Mouse (Mus musculus): Measurements from ENCODE around the gene Duoxa1. TPM values are rescaled to one million over a fixed set of nuclear protein-coding genes. Genes with fewer than 3 reads are reported as not detected.

Gene Duoxa1
- total and polyA plus RNA-seq, 3 experiments: not detected

DNA sequence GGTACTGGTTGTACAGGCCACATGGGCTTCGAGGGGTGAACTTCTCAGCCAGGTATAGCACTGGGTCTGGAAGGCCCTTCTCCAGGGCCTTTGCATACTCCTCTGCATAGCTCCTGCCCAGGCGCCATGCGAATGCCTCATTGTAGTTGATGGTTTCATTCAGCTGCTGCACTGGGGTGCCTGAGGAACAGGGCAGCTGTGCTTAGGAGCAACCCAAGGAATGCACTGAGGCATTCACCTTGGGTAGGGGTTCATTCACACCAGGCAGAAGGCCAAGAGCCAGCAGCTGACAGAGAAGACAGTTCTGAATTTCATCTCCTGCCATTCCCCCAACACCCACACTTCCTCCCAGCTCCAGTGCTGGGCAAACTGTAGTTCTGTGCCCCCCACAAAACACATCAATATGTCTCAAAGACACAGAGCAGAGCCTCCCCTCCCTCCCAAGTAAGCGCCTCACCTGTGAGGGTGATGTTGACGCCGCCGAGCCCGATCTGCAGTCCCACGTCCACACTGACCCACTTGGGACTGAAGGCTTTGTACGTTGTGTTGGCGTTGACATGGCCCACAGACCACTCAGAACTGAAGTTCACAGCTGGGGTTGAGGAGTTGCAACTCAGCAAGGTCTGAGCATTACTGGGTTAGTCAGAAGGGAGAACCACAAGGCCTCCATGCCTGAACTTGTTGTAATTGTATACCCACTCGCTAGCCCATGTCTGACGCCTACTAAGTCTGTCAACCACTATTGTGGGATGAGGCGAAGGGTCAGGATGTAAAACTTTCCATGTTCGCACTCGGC, 8.2 kb downstream of the Duoxa1 start:
- DNase-seq (ENCODE audit: low read depth, low spot score): no peak
- Histone ChIP-seq H3K4me3 (ENCODE audit: control insufficient read depth in 1 of 2, insufficient read depth in 1 of 2, low read depth in 2 of 2, low read length in 2 of 2) (no peak overlapping the region), H3K36me3 (ENCODE audit: control insufficient read depth in 1 of 2, insufficient read depth in 2 of 2, low read length in 2 of 2) (no peaks in the 10 kb centered on the region), H3K27ac (ENCODE audit: control insufficient read depth, low read depth, low read length) (no peak overlapping the region), H3K79me2 (ENCODE audit: control insufficient read depth, insufficient read depth, low read length, poor library complexity) (no peaks in the 10 kb centered on the region), H3K9me3 (replicated peaks; ENCODE audit: insufficient read depth, low read length) (no peaks in the 10 kb centered on the region; the same call in 1 of the 2 replicates), H3K4me1 (ENCODE audit: control insufficient read depth in 1 of 2, insufficient read depth in 2 of 2, low read length in 2 of 2) (no peaks in the 10 kb centered on the region), H3K27me3 (ENCODE audit: control insufficient read depth in 1 of 2, insufficient read depth in 2 of 2, low read length in 2 of 2) (peaks cover 0 to 5% of the 10 kb centered on the region in 2 experiments; a peak in 3 of 4 replicates), H3K9ac (ENCODE audit: control insufficient read depth, low read depth, low read length, poor library complexity, severe bottlenecking) (no peak overlapping the region)
- no peak for TF ChIP-seq CHD1 (IDR thresholded peaks at IDR 0.05; ENCODE audit: low read depth, low read length)
- TF ChIP-seq TAL1 (IDR thresholded peaks at IDR 0.05; ENCODE audit: low read length): no peak
- TF ChIP-seq ZNF384 (IDR thresholded peaks at IDR 0.05; ENCODE audit: low read depth, low read length): no peak
- TF ChIP-seq POLR2AphosphoS5 (IDR thresholded peaks at IDR 0.05; ENCODE audit: borderline replicate concordance, low read depth, low read length): no peak
- no peak for TF ChIP-seq POLR2AphosphoS2 (IDR thresholded peaks at IDR 0.05; ENCODE audit: low read length)
- no peak for TF ChIP-seq UBTF (IDR thresholded peaks at IDR 0.05; ENCODE audit: borderline replicate concordance, insufficient read depth, low read depth, low read length)
- no peak for TF ChIP-seq GABPA (IDR thresholded peaks at IDR 0.05; ENCODE audit: low read depth, low read length)
- no peak for TF ChIP-seq MEF2A (IDR thresholded peaks at IDR 0.05; ENCODE audit: extremely low read depth, insufficient replicate concordance, low read depth, low read length, poor library complexity, severe bottlenecking)
- no peak for TF ChIP-seq RCOR1 (IDR thresholded peaks at IDR 0.05; ENCODE audit: low read depth, low read length)
- no peak for TF ChIP-seq NRF1 (IDR thresholded peaks at IDR 0.05; ENCODE audit: insufficient read depth, low read depth, low read length, poor library complexity, severe bottlenecking)
- no peak for TF ChIP-seq MAZ (IDR thresholded peaks at IDR 0.05; ENCODE audit: low read depth, low read length)
- no peak for TF ChIP-seq POLR2A (IDR thresholded peaks at IDR 0.05; ENCODE audit: control insufficient read depth in 1 of 2, insufficient read depth in 1 of 2, low read depth in 1 of 2, low read length in 2 of 2, poor library complexity in 1 of 2)
- TF ChIP-seq HCFC1 (IDR thresholded peaks at IDR 0.05; ENCODE audit: low read depth, low read length): no peak
- no peak for TF ChIP-seq CTCF (IDR thresholded peaks at IDR 0.05 in 2 of 3, conservative IDR thresholded peaks at IDR 0.05 in 1 of 3; ENCODE audit: control insufficient read depth in 1 of 3, insufficient read depth in 1 of 3, low read depth in 2 of 3, low read length in 3 of 3, poor library complexity in 1 of 3, severe bottlenecking in 1 of 3)
- no peak for TF ChIP-seq MYB (IDR thresholded peaks at IDR 0.05; ENCODE audit: low read depth, low read length)
- TF ChIP-seq ELF1 (IDR thresholded peaks at IDR 0.05; ENCODE audit: low read depth, low read length): no peak
- TF ChIP-seq MAX (IDR thresholded peaks at IDR 0.05; ENCODE audit: low read length): no peak
- TF ChIP-seq ZKSCAN1 (IDR thresholded peaks at IDR 0.05; ENCODE audit: low read depth, low read length): no peak

DNA sequence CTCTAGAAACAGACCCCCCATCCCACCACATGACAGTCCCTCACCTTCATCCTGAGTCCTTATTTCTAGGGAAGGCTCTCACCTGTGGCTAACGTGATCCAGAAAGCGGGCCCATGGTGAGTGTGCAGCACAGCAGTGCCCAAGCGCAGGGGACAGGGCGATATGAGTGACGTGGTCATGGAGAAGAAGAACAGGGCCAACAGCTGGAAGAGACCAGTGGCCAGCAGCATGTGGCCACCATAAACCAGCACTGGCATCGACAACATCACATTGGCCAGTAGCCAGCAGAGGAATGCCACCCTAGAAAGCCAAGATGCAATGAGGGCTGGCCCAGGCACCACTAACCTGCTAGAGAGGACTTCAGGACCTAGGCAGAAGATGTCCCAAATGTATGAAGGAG, 9.0 kb downstream of the Duoxa1 start:
- Histone ChIP-seq H3K27me3 (ENCODE audit: control insufficient read depth in 1 of 2, insufficient read depth in 2 of 2, low read length in 2 of 2) (peaks cover 0 to 5% of the 10 kb centered on the region in 2 experiments; a peak in 3 of 4 replicates), H3K79me2 (ENCODE audit: control insufficient read depth, insufficient read depth, low read length, poor library complexity) (no peaks in the 10 kb centered on the region), H3K27ac (ENCODE audit: control insufficient read depth, low read depth, low read length) (no peak overlapping the region), H3K36me3 (ENCODE audit: control insufficient read depth in 1 of 2, insufficient read depth in 2 of 2, low read length in 2 of 2) (no peaks in the 10 kb centered on the region), H3K9ac (ENCODE audit: control insufficient read depth, low read depth, low read length, poor library complexity, severe bottlenecking) (no peak overlapping the region), H3K9me3 (replicated peaks; ENCODE audit: insufficient read depth, low read length) (no peaks in the 10 kb centered on the region; the same call in 1 of the 2 replicates), H3K4me1 (ENCODE audit: control insufficient read depth in 1 of 2, insufficient read depth in 2 of 2, low read length in 2 of 2) (no peaks in the 10 kb centered on the region), H3K4me3 (ENCODE audit: control insufficient read depth in 1 of 2, insufficient read depth in 1 of 2, low read depth in 2 of 2, low read length in 2 of 2) (no peak overlapping the region)
- TF ChIP-seq POLR2AphosphoS2 (IDR thresholded peaks at IDR 0.05; ENCODE audit: low read length) (no peak), MAZ (IDR thresholded peaks at IDR 0.05; ENCODE audit: low read depth, low read length) (no peak), GATA1 (IDR thresholded peaks at IDR 0.05; ENCODE audit: low read depth, low read length) (no peak)
- no peak for DNase-seq (ENCODE audit: low read depth, low spot score)

Data from MEL (cell line).